Mouse (Mus musculus): ENCODE results near the gene Rbm38. TPM values are rescaled to one million over a fixed set of nuclear protein-coding genes. Genes with fewer than 3 reads are reported as not detected.

The Rbm38 gene
- polyA plus RNA-seq, 1 experiment, result 7.2 TPM

- Histone ChIP-seq H3K27ac (ENCODE audit: insufficient read depth, low read length) (no peak overlapping the region), H3K4me1 (ENCODE audit: control insufficient read depth, insufficient read depth, low read length) (no peaks in the 10 kb centered on the region), H3K4me3 (ENCODE audit: insufficient read depth, low read length) (no peak overlapping the region)
- TF ChIP-seq POLR2A (IDR thresholded peaks at IDR 0.05; ENCODE audit: low read depth, low read length) (no peak), CTCF (IDR thresholded peaks at IDR 0.05; ENCODE audit: borderline replicate concordance, insufficient read depth, low read length) (no peak)
Measured at GRCm38 (mm10) chr2:173063219-173063618, 42.9 kb downstream of the Rbm38 start.

- no peak overlapping the region for H3K4me3 ChIP-seq (ENCODE audit: insufficient read depth, low read length)
- TF ChIP-seq POLR2A (IDR thresholded peaks at IDR 0.05; ENCODE audit: low read depth, low read length) (no peak), CTCF (IDR thresholded peaks at IDR 0.05; ENCODE audit: borderline replicate concordance, insufficient read depth, low read length) (no peak)
- no peaks in the 10 kb centered on the region for H3K4me1 ChIP-seq (ENCODE audit: control insufficient read depth, insufficient read depth, low read length)
- H3K27ac ChIP-seq (ENCODE audit: insufficient read depth, low read length), result no peak overlapping the region
Measured at GRCm38 (mm10) chr2:173064864-173065263, 44.6 kb downstream of the Rbm38 start.

GRCm38 (mm10) chr2:173072948-173073347, 52.6 kb downstream of the Rbm38 start:
- Histone ChIP-seq H3K4me1 (ENCODE audit: control insufficient read depth, insufficient read depth, low read length) (no peaks in the 10 kb centered on the region), H3K27ac (ENCODE audit: insufficient read depth, low read length) (no peak overlapping the region), H3K4me3 (ENCODE audit: insufficient read depth, low read length) (no peak overlapping the region)
- TF ChIP-seq CTCF (IDR thresholded peaks at IDR 0.05; ENCODE audit: borderline replicate concordance, insufficient read depth, low read length) (no peak), POLR2A (IDR thresholded peaks at IDR 0.05; ENCODE audit: low read depth, low read length) (no peak)

- Histone ChIP-seq H3K4me1 (ENCODE audit: control insufficient read depth, insufficient read depth, low read length) (no peaks in the 10 kb centered on the region), H3K27ac (ENCODE audit: insufficient read depth, low read length) (no peak overlapping the region), H3K4me3 (ENCODE audit: insufficient read depth, low read length) (no peak overlapping the region)
- TF ChIP-seq POLR2A (IDR thresholded peaks at IDR 0.05; ENCODE audit: low read depth, low read length), result no peak
- no peak for TF ChIP-seq CTCF (IDR thresholded peaks at IDR 0.05; ENCODE audit: borderline replicate concordance, insufficient read depth, low read length)
Measured at GRCm38 (mm10) chr2:173073666-173074065, 53.4 kb downstream of the Rbm38 start.

- TF ChIP-seq CTCF (IDR thresholded peaks at IDR 0.05; ENCODE audit: borderline replicate concordance, insufficient read depth, low read length) (no peak), POLR2A (IDR thresholded peaks at IDR 0.05; ENCODE audit: low read depth, low read length) (no peak)
- Histone ChIP-seq H3K4me1 (ENCODE audit: control insufficient read depth, insufficient read depth, low read length) (no peaks in the 10 kb centered on the region), H3K27ac (ENCODE audit: insufficient read depth, low read length) (no peak overlapping the region), H3K4me3 (ENCODE audit: insufficient read depth, low read length) (no peak overlapping the region)
Measured at GRCm38 (mm10) chr2:173076921-173077320, 56.6 kb downstream of the Rbm38 start.

GRCm38 (mm10) chr2:173079766-173080549, 59.7 kb downstream of the Rbm38 start:
- Histone ChIP-seq H3K4me3 (ENCODE audit: insufficient read depth, low read length) (no peak overlapping the region), H3K27ac (ENCODE audit: insufficient read depth, low read length) (no peak overlapping the region), H3K4me1 (ENCODE audit: control insufficient read depth, insufficient read depth, low read length) (0 out of 2 replicates have a peak, but pooled peaks cover 4% of the 10 kb centered on the region)
- TF ChIP-seq POLR2A (IDR thresholded peaks at IDR 0.05; ENCODE audit: low read depth, low read length) (no peak), CTCF (IDR thresholded peaks at IDR 0.05; ENCODE audit: borderline replicate concordance, insufficient read depth, low read length) (no peak)

- H3K4me3 ChIP-seq (ENCODE audit: insufficient read depth, low read length), result no peak overlapping the region
- no peak overlapping the region for H3K27ac ChIP-seq (ENCODE audit: insufficient read depth, low read length)
- H3K4me1 ChIP-seq (ENCODE audit: control insufficient read depth, insufficient read depth, low read length), result 0 out of 2 replicates have a peak, but pooled peaks cover 4% of the 10 kb centered on the region
- TF ChIP-seq CTCF (IDR thresholded peaks at IDR 0.05; ENCODE audit: borderline replicate concordance, insufficient read depth, low read length), result peak; percentile 96
- no peak for TF ChIP-seq POLR2A (IDR thresholded peaks at IDR 0.05; ENCODE audit: low read depth, low read length)
Measured at GRCm38 (mm10) chr2:173080785-173081241, 60.5 kb downstream of the Rbm38 start.

- Histone ChIP-seq H3K4me1 (ENCODE audit: control insufficient read depth, insufficient read depth, low read length) (0 out of 2 replicates have a peak, but pooled peaks cover 4% of the 10 kb centered on the region), H3K27ac (ENCODE audit: insufficient read depth, low read length) (no peak overlapping the region), H3K4me3 (ENCODE audit: insufficient read depth, low read length) (no peak overlapping the region)
- no peak for TF ChIP-seq POLR2A (IDR thresholded peaks at IDR 0.05; ENCODE audit: low read depth, low read length)
- TF ChIP-seq CTCF (IDR thresholded peaks at IDR 0.05; ENCODE audit: borderline replicate concordance, insufficient read depth, low read length), result no peak
Measured at GRCm38 (mm10) chr2:173082706-173083105, 62.4 kb downstream of the Rbm38 start.

- Histone ChIP-seq H3K4me3 (ENCODE audit: insufficient read depth, low read length) (no peak overlapping the region), H3K27ac (ENCODE audit: insufficient read depth, low read length) (no peak overlapping the region), H3K4me1 (ENCODE audit: control insufficient read depth, insufficient read depth, low read length) (0 out of 2 replicates have a peak, but pooled peaks cover 4% of the 10 kb centered on the region)
- TF ChIP-seq POLR2A (IDR thresholded peaks at IDR 0.05; ENCODE audit: low read depth, low read length) (no peak), CTCF (IDR thresholded peaks at IDR 0.05; ENCODE audit: borderline replicate concordance, insufficient read depth, low read length) (no peak)
Measured at GRCm38 (mm10) chr2:173083106-173083505, 62.8 kb downstream of the Rbm38 start.
